Mouse (Mus musculus) kidney, adult 11 months (tissue): Measurements from ENCODE around the gene Tpd52l1.

ENCODE experiments used
- DNase-seq: peaks from one replicate; pipeline ENCODE4 v3.0.0; 2022

Tpd52l1 gene

GRCm38 (mm10) chr10:31336432-31336831 is 109.3 kb downstream of the Tpd52l1 start:
- DNase-seq = no peak

- DNase-seq = peak; percentile 13
These were observed 114.5 kb downstream of the Tpd52l1 start for GRCm38 (mm10) chr10:31331225-31331775.

- no peak for DNase-seq
These were observed 115.3 kb downstream of the Tpd52l1 start for GRCm38 (mm10) chr10:31330286-31330962.

- no peak for DNase-seq
These were observed 116.3 kb downstream of the Tpd52l1 start for GRCm38 (mm10) chr10:31329436-31329835.

- no peak for DNase-seq
These were observed 127.3 kb downstream of the Tpd52l1 start for GRCm38 (mm10) chr10:31318491-31318890.

- peak; percentile 75 for DNase-seq
These were observed 132.6 kb downstream of the Tpd52l1 start, which contains the start of gene Hddc2 for GRCm38 (mm10) chr10:31312865-31313848. Gene Hddc2 (plus strand): TSS chr10:31313383.

- DNase-seq = no peak
These were observed 138.6 kb downstream of the Tpd52l1 start for GRCm38 (mm10) chr10:31307024-31307598.

GRCm38 (mm10) chr10:31303446-31303845 is 142.3 kb downstream of the Tpd52l1 start:
- no peak for DNase-seq

- DNase-seq = no peak
These were observed 145.5 kb downstream of the Tpd52l1 start for GRCm38 (mm10) chr10:31300292-31300691.

GRCm38 (mm10) chr10:31298921-31299574 is 146.7 kb downstream of the Tpd52l1 start:
- peak; percentile 19 for DNase-seq

GRCm38 (mm10) chr10:31298263-31298662 is 147.5 kb downstream of the Tpd52l1 start:
- no peak for DNase-seq

- DNase-seq = no peak
These were observed 148.7 kb downstream of the Tpd52l1 start for GRCm38 (mm10) chr10:31297106-31297505.

GRCm38 (mm10) chr10:31296458-31296857 is 149.3 kb downstream of the Tpd52l1 start:
- no peak for DNase-seq

- no peak for DNase-seq
These were observed 150.1 kb downstream of the Tpd52l1 start for GRCm38 (mm10) chr10:31295705-31296104.

GRCm38 (mm10) chr10:31288697-31289390 is 156.9 kb downstream of the Tpd52l1 start:
- no peak for DNase-seq

GRCm38 (mm10) chr10:31287787-31288186 is 158.0 kb downstream of the Tpd52l1 start:
- DNase-seq = no peak
